Mouse (Mus musculus): ENCODE data around the gene Rpf1. TPM values are rescaled to one million over a fixed set of nuclear protein-coding genes. Genes with fewer than 3 reads are reported as not detected.

The Rpf1 gene
- 10 to 100 TPM; 18.8 to 19.6 TPM for total RNA-seq (2021)

- peak; percentile 91 for DNase-seq
Measured at GRCm38 (mm10) chr3:146520798-146521651, at the start of gene Rpf1. TSS of gene Rpf1 (minus strand) at chr3:146521429.

- DNase-seq: no peak
Measured at GRCm38 (mm10) chr3:146570939-146571338, 49.7 kb upstream of the Rpf1 start.

- DNase-seq: no peak
Measured at GRCm38 (mm10) chr3:146570148-146570782, 49.0 kb upstream of the Rpf1 start, which contains the start of gene Uox. TSS of gene Uox (plus strand) at chr3:146570426.

- no peak for DNase-seq
Measured at GRCm38 (mm10) chr3:146569594-146569993, 48.4 kb upstream of the Rpf1 start.

GRCm38 (mm10) chr3:146567884-146568530, 46.8 kb upstream of the Rpf1 start:
- DNase-seq: no peak

- DNase-seq: no peak
Measured at GRCm38 (mm10) chr3:146567366-146567765, 46.1 kb upstream of the Rpf1 start.

- no peak for DNase-seq
Measured at GRCm38 (mm10) chr3:146565065-146565411, 43.8 kb upstream of the Rpf1 start.

GRCm38 (mm10) chr3:146564268-146565064, 43.2 kb upstream of the Rpf1 start:
- peak; percentile 88 for DNase-seq

- no peak for DNase-seq
Measured at GRCm38 (mm10) chr3:146562936-146563335, 41.7 kb upstream of the Rpf1 start.

GRCm38 (mm10) chr3:146557507-146557906, 36.3 kb upstream of the Rpf1 start:
- DNase-seq: no peak

GRCm38 (mm10) chr3:146556567-146556966, 35.3 kb upstream of the Rpf1 start:
- no peak for DNase-seq

- no peak for DNase-seq
Measured at GRCm38 (mm10) chr3:146554816-146555215, 33.6 kb upstream of the Rpf1 start.

- no peak for DNase-seq
Measured at GRCm38 (mm10) chr3:146543632-146544031, 22.4 kb upstream of the Rpf1 start.

- no peak for DNase-seq
Measured at GRCm38 (mm10) chr3:146540521-146541273, 19.5 kb upstream of the Rpf1 start.

- no peak for DNase-seq
Measured at GRCm38 (mm10) chr3:146534986-146535385, 13.8 kb upstream of the Rpf1 start.

GRCm38 (mm10) chr3:146528335-146528734, 7.1 kb upstream of the Rpf1 start:
- no peak for DNase-seq

- no peak for DNase-seq
Measured at GRCm38 (mm10) chr3:146521652-146522020, 407 bp upstream of the Rpf1 start.

- DNase-seq: no peak
Measured at GRCm38 (mm10) chr3:146520226-146520797, 917 bp downstream of the Rpf1 start.

GRCm38 (mm10) chr3:146506711-146507110, 14.5 kb downstream of the Rpf1 start:
- no peak for DNase-seq

GRCm38 (mm10) chr3:146501601-146502123, 19.6 kb downstream of the Rpf1 start:
- DNase-seq: no peak

GRCm38 (mm10) chr3:146500810-146501201, 20.4 kb downstream of the Rpf1 start:
- DNase-seq: no peak

Data from heart, postnatal 4 days (tissue).